Mouse (Mus musculus) cortical plate, adult 2 months (tissue): ENCODE data around the gene 1700018B08Rik.

Experiments used
- CTCF ChIP-seq: fragments of 200-500 bp; IDR thresholded peaks from 2 replicates; pipeline ENCODE4 v1.5.1; 2011; ENCODE audit warnings: mild to moderate bottlenecking, control low read depth, low read length; ENCODE audit not compliant: insufficient read depth; ENCODE audit errors: extremely low read depth
- POLR2A ChIP-seq: fragments of 200-500 bp; IDR thresholded peaks from 2 replicates; pipeline ENCODE4 v1.6.1; 2011; ENCODE audit warnings: mild to moderate bottlenecking, low read length, control low read depth; ENCODE audit not compliant: insufficient read depth; ENCODE audit errors: extremely low read depth

DNA sequence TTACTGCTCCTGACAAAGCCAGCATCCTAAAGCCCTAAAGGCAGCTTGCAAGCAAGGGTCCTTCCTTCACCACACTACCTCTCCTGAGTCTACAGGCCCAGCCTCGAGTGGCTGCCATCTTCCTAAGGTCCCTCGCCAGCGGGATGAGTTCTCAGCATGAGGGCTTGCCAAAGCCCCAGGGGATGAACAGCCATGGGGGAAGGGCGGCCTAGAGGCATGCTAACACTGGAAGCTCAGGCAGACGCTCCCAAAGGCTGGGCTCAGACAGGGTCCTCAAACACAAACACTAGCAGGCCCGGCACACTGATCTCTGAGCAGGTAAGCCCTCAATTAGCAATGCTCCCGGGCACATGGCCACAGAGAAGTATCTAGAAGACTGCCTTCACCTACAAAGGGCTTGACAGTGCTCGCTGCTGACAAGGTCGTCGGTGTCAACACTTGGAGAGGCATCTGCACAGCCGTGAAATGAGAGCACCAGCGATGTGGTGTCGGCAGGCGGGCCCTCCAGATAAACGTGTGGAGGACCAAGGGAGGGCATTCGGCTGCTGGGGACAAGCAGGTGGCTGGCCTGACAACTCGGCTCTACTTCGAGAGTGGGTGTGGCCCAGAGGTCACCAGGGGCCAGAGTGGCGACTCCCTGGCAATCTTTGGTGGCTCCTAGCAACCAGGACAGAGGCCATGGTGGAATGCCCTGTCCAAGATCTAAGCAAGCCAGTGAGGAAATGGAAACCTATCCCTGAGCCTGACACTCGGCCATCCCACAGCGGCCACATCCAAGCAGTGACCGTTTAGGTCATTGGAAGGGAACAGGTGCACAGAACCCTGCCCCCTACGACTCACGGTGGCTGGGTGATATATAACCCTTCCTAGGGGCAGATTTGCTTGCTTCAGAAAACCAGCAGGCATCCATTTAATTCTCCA, 7.2 kb upstream of the 1700018B08Rik start:
- TF ChIP-seq CTCF (no peak), POLR2A (no peak)
